Mouse (Mus musculus) heart, postnatal 0 days (tissue): ENCODE measurements around the gene Ccdc88c.

Source experiments
- CTCF ChIP-seq: IDR thresholded peaks from 2 replicates; pipeline ENCODE4 v1.5.1; 2016; ENCODE audit warnings: antibody characterized with exemption, control low read depth, low read depth
- EP300 ChIP-seq: IDR thresholded peaks from 2 replicates; pipeline ENCODE4 v1.6.1; 2016; ENCODE audit warnings: antibody characterized with exemption, low read depth

DNA sequence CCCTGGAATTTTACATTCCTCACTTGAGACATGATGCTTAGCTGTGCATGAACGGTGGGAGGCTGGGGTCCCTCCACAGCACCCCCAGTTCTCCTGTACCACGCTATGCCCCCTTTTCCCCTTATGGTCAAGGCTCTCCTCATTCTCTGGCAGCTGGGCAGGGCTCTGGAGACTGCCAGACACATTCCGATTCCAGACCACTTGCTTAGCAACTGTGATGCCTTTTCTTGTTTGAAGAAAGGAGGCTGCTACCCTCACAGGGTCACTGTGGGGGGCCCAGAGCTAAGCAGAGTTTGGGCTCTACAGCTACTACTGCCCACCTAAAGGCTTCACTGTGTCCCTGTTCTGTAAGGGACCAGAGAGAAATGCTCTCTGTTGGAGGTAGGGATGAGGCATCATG lies 71.6 kb downstream of the Ccdc88c start:
- TF ChIP-seq CTCF (no peak), EP300 (no peak)
